ENCODE assay signal across 8 mouse cellular contexts in genomic region chrX:103819253-103819652, GRCm38 (mm10). TPM values are rescaled to one million over a fixed set of nuclear protein-coding genes. Genes with fewer than 3 reads are reported as not detected.
DNase-seq lines count a peak whose midpoint lies in the region; ATAC-seq and TF ChIP-seq lines count a peak whose summit lies in the region.

No protein-coding gene starts in this region.

- in situ Hi-C loops in CH12.LX (cut with MboI; ENCODE audit: low pct_ligation_motif_present, low pct_unique_long_range_greater_than_20kb, low sequenced_read_pairs): no loop called here

- H3K27ac ChIP-seq in gastrocnemius, adult 2 months: no peak overlapping the region; the same call in 1 of the 2 replicates
- H3K27ac ChIP-seq in CH12.LX (ENCODE audit: insufficient read depth, low read depth): no peak overlapping the region
- H3K27ac ChIP-seq in heart, embryonic 16.5 days (ENCODE audit: low read length): no peak overlapping the region
- no peak overlapping the region for H3K27ac ChIP-seq in limb, embryonic 14.5 days (replicated peaks; ENCODE audit: low read depth, low read length)

- no peak for ATAC-seq in heart, embryonic 16.5 days (replicated peaks; ENCODE audit: extremely low read depth, insufficient read depth, low FRiP score)
- no peak for ATAC-seq in limb, embryonic 14.5 days (ENCODE audit: low FRiP score, low read depth)

- DNase-seq in gastrocnemius, adult 2 months: no peak
- DNase-seq in gastrocnemius, postnatal 25 days: no peak
- DNase-seq in CH12.LX (ENCODE audit: extremely low read depth): no peak
- no peak for DNase-seq in limb, embryonic 14.5 days (ENCODE audit: low spot score)
- no peak for DNase-seq in cerebellum, adult 9-11 months
- DNase-seq in thymus, postnatal 0 days (ENCODE audit: low spot score): no peak
- DNase-seq in spleen, postnatal 4 days (ENCODE audit: low spot score in 2 of 2): no peak

- intact Hi-C loops in gastrocnemius, adult 2 months (cut with DNase I): no loop called here

- no peaks in the 10 kb centered on the region for H3K36me3 ChIP-seq in CH12.LX (replicated peaks in 1 of 2; ENCODE audit: control insufficient read depth in 1 of 2, insufficient read depth in 1 of 2, low read length in 1 of 2)
- H3K36me3 ChIP-seq in heart, embryonic 16.5 days (ENCODE audit: control insufficient read depth, insufficient read depth): no peaks in the 10 kb centered on the region
- H3K36me3 ChIP-seq in limb, embryonic 14.5 days (ENCODE audit: control insufficient read depth, insufficient read depth, low read length): no peaks in the 10 kb centered on the region

- no peak overlapping the region; the same call in 1 of the 2 replicates for H3K9ac ChIP-seq in CH12.LX (ENCODE audit: insufficient read depth, low read depth)
- no peak overlapping the region for H3K9ac ChIP-seq in heart, embryonic 16.5 days (ENCODE audit: low read length)
- H3K9ac ChIP-seq in limb, embryonic 14.5 days (ENCODE audit: low read depth, low read length, severe bottlenecking): no peak overlapping the region

- no peak for TF ChIP-seq CTCF in gastrocnemius, adult 2 months (IDR thresholded peaks at IDR 0.05)
- no peak for TF ChIP-seq CTCF in CH12.LX (conservative IDR thresholded peaks at IDR 0.05 in 1 of 2, IDR thresholded peaks at IDR 0.05 in 1 of 2; ENCODE audit: low read depth in 2 of 2, low read length in 2 of 2)

- dilution Hi-C loops in CH12.LX (cut with MboI; ENCODE audit: extremely low pct_ligation_motif_present, extremely low pct_unique_long_range_greater_than_20kb, low sequenced_read_pairs): no loop called here

- no peak for TF ChIP-seq EP300 in CH12.LX (IDR thresholded peaks at IDR 0.05; ENCODE audit: low read length)

- H3K4me2 ChIP-seq in CH12.LX (ENCODE audit: insufficient read depth, low read depth, poor library complexity, severe bottlenecking): peak overlapping the region; percentile 17; the same call in 1 of the 2 replicates
- peak overlapping the region; percentile 82 for H3K4me2 ChIP-seq in heart, embryonic 16.5 days (ENCODE audit: low read depth, low read length)
- peak overlapping the region; percentile 65 for H3K4me2 ChIP-seq in limb, embryonic 14.5 days (replicated peaks; ENCODE audit: low read depth, low read length, severe bottlenecking)

- no peak for TF ChIP-seq POLR2A in CH12.LX (IDR thresholded peaks at IDR 0.05; ENCODE audit: low read depth, low read length)
- TF ChIP-seq POLR2A in limb, embryonic 14.5 days (IDR thresholded peaks at IDR 0.05; ENCODE audit: borderline replicate concordance, extremely low read depth, insufficient read depth, insufficient read length): no peak

- H3K4me1 ChIP-seq in CH12.LX (ENCODE audit: control insufficient read depth in 1 of 2, insufficient read depth in 2 of 2): peaks cover 0 to 13% of the 10 kb centered on the region in 2 experiments; a peak in 2 of 4 replicates
- no peaks in the 10 kb centered on the region for H3K4me1 ChIP-seq in heart, embryonic 16.5 days (ENCODE audit: control insufficient read depth, insufficient read depth, low read length)
- H3K4me1 ChIP-seq in limb, embryonic 14.5 days (ENCODE audit: control insufficient read depth, insufficient read depth, low read length): peaks cover 4% of the 10 kb centered on the region

- H3K4me3 ChIP-seq in gastrocnemius, adult 2 months: peak overlapping the region; percentile 75
- no peak overlapping the region for H3K4me3 ChIP-seq in CH12.LX (replicated peaks in 1 of 3; ENCODE audit: low read depth in 2 of 3, low read length in 2 of 3, poor library complexity in 1 of 3)
- H3K4me3 ChIP-seq in heart, embryonic 16.5 days (ENCODE audit: low read length): peak overlapping the region; percentile 68
- peak overlapping the region; percentile 53 for H3K4me3 ChIP-seq in limb, embryonic 14.5 days (replicated peaks; ENCODE audit: low read length)

- no peaks in the 10 kb centered on the region for H3K27me3 ChIP-seq in CH12.LX (replicated peaks)
- peaks cover 41% of the 10 kb centered on the region for H3K27me3 ChIP-seq in heart, embryonic 16.5 days (ENCODE audit: control insufficient read depth, insufficient read depth, low read length)
- no peaks in the 10 kb centered on the region for H3K27me3 ChIP-seq in limb, embryonic 14.5 days (ENCODE audit: control insufficient read depth, insufficient read depth, low read length)

- H3K79me2 ChIP-seq in CH12.LX (replicated peaks; ENCODE audit: control insufficient read depth, extremely low read depth, insufficient read depth, poor library complexity, severe bottlenecking): no peaks in the 10 kb centered on the region

- H3K9me3 ChIP-seq in CH12.LX (replicated peaks; ENCODE audit: low read length): no peaks in the 10 kb centered on the region
- 0 out of 2 replicates have a peak, but pooled peaks cover 4% of the 10 kb centered on the region for H3K9me3 ChIP-seq in heart, embryonic 16.5 days (replicated peaks; ENCODE audit: control insufficient read depth, low read length)
- no peaks in the 10 kb centered on the region for H3K9me3 ChIP-seq in limb, embryonic 14.5 days (ENCODE audit: control insufficient read depth, low read length)

- TF ChIP-seq RAD21 in CH12.LX (IDR thresholded peaks at IDR 0.05; ENCODE audit: low read depth, low read length): no peak; the same call in none of the 2 replicates

- 70% methylated on average over 6 of the region's 6 CpGs for WGBS in heart, embryonic 16.5 days
- 34% methylated on average over 6 of the region's 6 CpGs for WGBS in limb, embryonic 14.5 days

TF ChIP-seq in CH12.LX, 34 proteins besides CTCF, POLR2A, EP300 and RAD21:
- TF ChIP-seq PAX5 (IDR thresholded peaks at IDR 0.05; ENCODE audit: low read length) (no peak), ETS1 (conservative IDR thresholded peaks at IDR 0.05; ENCODE audit: low read depth, low read length) (no peak), ZKSCAN1 (IDR thresholded peaks at IDR 0.05; ENCODE audit: borderline replicate concordance, low read depth, low read length) (no peak), MXI1 (IDR thresholded peaks at IDR 0.05; ENCODE audit: low read depth, low read length) (no peak), USF1 (IDR thresholded peaks at IDR 0.05; ENCODE audit: low read depth, low read length) (no peak), NRF1 (IDR thresholded peaks at IDR 0.05; ENCODE audit: low read depth, low read length) (no peak), TBP (conservative IDR thresholded peaks at IDR 0.05; ENCODE audit: low read depth, low read length) (no peak), ZMIZ1 (IDR thresholded peaks at IDR 0.05; ENCODE audit: low read depth, low read length) (no peak), MAZ (IDR thresholded peaks at IDR 0.05; ENCODE audit: low read depth, low read length) (no peak), POLR2AphosphoS2 (IDR thresholded peaks at IDR 0.05; ENCODE audit: low read depth, low read length) (no peak), MEF2A (IDR thresholded peaks at IDR 0.05; ENCODE audit: borderline replicate concordance, low read depth, low read length) (no peak), JUN (IDR thresholded peaks at IDR 0.05; ENCODE audit: insufficient read depth, low read depth, low read length) (no peak), MAFK (IDR thresholded peaks at IDR 0.05; ENCODE audit: insufficient replicate concordance, low read length) (no peak), ZC3H11A (IDR thresholded peaks at IDR 0.05; ENCODE audit: low read depth, low read length) (no peak), MYC (IDR thresholded peaks at IDR 0.05; ENCODE audit: low read depth, low read length) (no peak), SMC3 (IDR thresholded peaks at IDR 0.05; ENCODE audit: low read depth, low read length) (no peak), UBTF (IDR thresholded peaks at IDR 0.05; ENCODE audit: low read depth, low read length) (no peak), CHD1 (IDR thresholded peaks at IDR 0.05; ENCODE audit: low read depth, low read length) (no peak)

RNA-seq across cellular contexts. Expression of gene Slc16a2, which starts 2.5 kb away (rescaled TPM):
- 1 to 10 TPM; 1.5 to 6.0 TPM for total RNA-seq in gastrocnemius, adult 2 months (2021)
- 1 to 10 TPM; 3.1 to 4.4 TPM for total RNA-seq in gastrocnemius, postnatal 25 days (2021)
- total RNA-seq in CH12.LX (2012; rRNA removed) (0.21 and 0.42 TPM in 2 replicates), CH12.LX (2014; rRNA removed) (0.30 and 0.32 TPM in 2 replicates)
- polyA plus RNA-seq in CH12.LX (2012; ENCODE audit: insufficient read length, low read depth): 1.4 and 2.2 TPM in 2 replicates
- 19.9 and 20.6 TPM in 2 replicates for polyA plus RNA-seq in heart, embryonic 16.5 days (2015; fragmentation: Nextera tagmentation; extraction: Ambion mirVana)
- polyA plus RNA-seq in limb, embryonic 14.5 days (2012; rRNA removed): 44.1 and 70.7 TPM in 2 replicates
- polyA plus RNA-seq in limb, embryonic 14.5 days (2014; fragmentation: Nextera tagmentation; extraction: Ambion mirVana): 49.6 and 53.3 TPM in 2 replicates
- polyA plus RNA-seq in thymus, postnatal 0 days (2015; fragmentation: Nextera tagmentation; extraction: Ambion mirVana): 1.1 and 1.5 TPM in 2 replicates

Comparison
In these comparisons a context has a peak if more than half of its experiments do, and no peak if none do; other contexts are left out.
1. H3K4me3 ChIP-seq: peak in gastrocnemius, adult 2 months (single experiment), heart, embryonic 16.5 days (single experiment) and limb, embryonic 14.5 days (single experiment); none in CH12.LX (0 of 3).
2. H3K4me2 ChIP-seq: peak in every context shown above with its lines; median percentile 82 in heart, embryonic 16.5 days; 65 in limb, embryonic 14.5 days; 17 in CH12.LX.